Mouse (Mus musculus): ENCODE results near the gene Znrf2.

DNA sequence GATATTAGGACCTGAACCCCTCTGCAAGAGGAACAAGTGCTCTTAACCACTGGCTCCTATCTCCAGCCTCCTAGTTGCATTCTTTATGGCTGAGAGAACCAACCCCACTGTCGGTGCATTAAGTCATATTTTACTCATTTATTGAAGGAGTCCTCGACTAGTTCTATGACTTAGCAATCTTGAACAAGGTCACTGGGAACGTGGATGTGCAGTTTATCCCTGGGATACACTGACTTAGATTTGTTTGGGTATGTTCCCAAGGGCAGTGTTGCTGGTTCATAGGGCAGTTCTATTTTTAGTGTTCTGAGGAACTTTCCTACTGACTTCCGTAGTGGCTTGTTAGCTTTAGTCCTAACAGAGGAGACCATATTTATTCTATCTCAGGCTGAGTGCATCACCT is 5.6 kb downstream of the Znrf2 start:
- TF ChIP-seq CTCF (IDR thresholded peaks at IDR 0.05), result no peak
- TF ChIP-seq POLR2A (IDR thresholded peaks at IDR 0.05; ENCODE audit: insufficient read depth, low read depth, low read length), result no peak
- TF ChIP-seq EP300 (IDR thresholded peaks at IDR 0.05; ENCODE audit: insufficient read depth, low read depth, low read length), result no peak
